In genomic region chr3:53705992-53706495, GRCm38 (mm10) we compare ENCODE assay signal across 26 mouse cellular contexts. TPM values are rescaled to one million over a fixed set of nuclear protein-coding genes. Genes with fewer than 3 reads are reported as not detected.
DNase-seq lines count a peak whose midpoint lies in the region; ATAC-seq lines count a peak whose summit lies in the region.
"Had no signal": no experiment of that assay in that cellular context is flagged by ENCODE, and none has a peak within 500 bp of the region (broad histone marks: within the 10 kb centered on the region; RNA-seq: fewer than 3 reads in every experiment).

No protein-coding gene starts in this region.

- no peaks in the 10 kb centered on the region for H3K36me3 ChIP-seq in kidney, embryonic 16.5 days (ENCODE audit: insufficient read depth, low read length)
- H3K36me3 ChIP-seq: hindbrain, embryonic 12.5 days; lung, embryonic 15.5 days; midbrain, embryonic 10.5 days; stomach, embryonic 15.5 days had no signal

- peak overlapping the region; percentile 58; the same call in 1 of the 2 replicates for H3K27ac ChIP-seq in kidney, embryonic 16.5 days (ENCODE audit: low read length)
- H3K27ac ChIP-seq: hindbrain, embryonic 12.5 days; lung, embryonic 15.5 days; midbrain, embryonic 10.5 days; stomach, embryonic 15.5 days had no signal

- no peak overlapping the region for H3K4me3 ChIP-seq in kidney, embryonic 16.5 days (ENCODE audit: low read length)
- H3K4me3 ChIP-seq: hindbrain, embryonic 12.5 days; lung, embryonic 15.5 days; midbrain, embryonic 10.5 days; stomach, embryonic 15.5 days had no signal

- no peaks in the 10 kb centered on the region for H3K9me3 ChIP-seq in kidney, embryonic 16.5 days (ENCODE audit: low read length)
- H3K9me3 ChIP-seq: hindbrain, embryonic 12.5 days; lung, embryonic 15.5 days; midbrain, embryonic 10.5 days; stomach, embryonic 15.5 days had no signal

- peak; percentile 22 for DNase-seq in embryo, embryonic 11 days
- DNase-seq in embryo, embryonic 10 days (ENCODE audit: low spot score), result no peak
- DNase-seq in kidney, postnatal 4 days, result no peak
- DNase-seq in hindlimb bud, embryonic 11.5 days (ENCODE audit: extremely low spot score, low read depth, low spot score), result peak; percentile 20
- DNase-seq in thymus, postnatal 36 days, result no peak
- no peak for DNase-seq in c-Kit-positive CD71-positive TER-119-positive erythroid progenitor cells, embryonic 14.5 days (ENCODE audit: low spot score)
- DNase-seq: adrenal gland, adult 2 months; adrenal gland, postnatal 36 days; cerebellum, adult 8-10 months; cerebellum, postnatal 25 days; gastrocnemius, postnatal 25 days; heart, adult 11 months; heart, postnatal 36 days; right cerebral cortex, postnatal 25 days had no signal

- H3K9ac ChIP-seq in kidney, embryonic 16.5 days (replicated peaks; ENCODE audit: low read length), result no peak overlapping the region
- H3K9ac ChIP-seq: hindbrain, embryonic 12.5 days; lung, embryonic 15.5 days; stomach, embryonic 15.5 days had no signal

- 46% methylated on average over 6 of the region's 6 CpGs for WGBS in kidney, embryonic 16.5 days

- peaks cover 14% of the 10 kb centered on the region for H3K4me1 ChIP-seq in kidney, embryonic 16.5 days (ENCODE audit: insufficient read depth, low read length)
- H3K4me1 ChIP-seq: hindbrain, embryonic 12.5 days; stomach, embryonic 15.5 days had no signal

- H3K4me2 ChIP-seq in kidney, embryonic 16.5 days (replicated peaks; ENCODE audit: low read depth, low read length), result no peak overlapping the region
- H3K4me2 ChIP-seq: heart, embryonic 11.5 days; hindbrain, embryonic 12.5 days; lung, embryonic 15.5 days; stomach, embryonic 15.5 days had no signal

- no peak for ATAC-seq in kidney, embryonic 16.5 days (ENCODE audit: low FRiP score, low TSS enrichment)
- ATAC-seq: activated CD4-positive, CD25-positive, alpha-beta regulatory T cell, adult 4 months; forebrain, embryonic 14.5 days; intestine, postnatal 0 days; midbrain, embryonic 16.5 days had no signal

- no peaks in the 10 kb centered on the region for H3K27me3 ChIP-seq in kidney, embryonic 16.5 days (ENCODE audit: insufficient read depth, low read length)
- H3K27me3 ChIP-seq: CH12.LX; hindbrain, embryonic 12.5 days; lung, embryonic 15.5 days; stomach, embryonic 15.5 days had no signal

RNA-seq across cellular contexts. Expression of gene Frem2, which starts 48.9 kb away (rescaled TPM):
- polyA plus RNA-seq in kidney, embryonic 16.5 days (2015; fragmentation: Nextera tagmentation; extraction: Ambion mirVana), result 15.1 and 15.6 TPM in 2 replicates
- polyA plus RNA-seq: activated CD4-positive, CD25-positive, alpha-beta regulatory T cell, adult 4 months; C2C12 had no signal

Comparison
In these comparisons a context has a peak if more than half of its experiments do, and no peak if none do; other contexts are left out.
1. DNase-seq: peak in embryo, embryonic 11 days (single experiment) and hindlimb bud, embryonic 11.5 days (single experiment); none in embryo, embryonic 10 days (single experiment), kidney, postnatal 4 days (0 of 2), thymus, postnatal 36 days (0 of 2) and c-Kit-positive CD71-positive TER-119-positive erythroid progenitor cells, embryonic 14.5 days (single experiment).